Mouse (Mus musculus): ENCODE measurements at regions not wholly inside any gene's neighbourhood (a gene's known extent, or its start where the extent isn't known, plus 50 kb on each side); places are given as distances from the start of the nearest gene placed in this dataset.
A peak's percentile ranks its signal among the peaks of the same experiment; 100 is the strongest.

DNA sequence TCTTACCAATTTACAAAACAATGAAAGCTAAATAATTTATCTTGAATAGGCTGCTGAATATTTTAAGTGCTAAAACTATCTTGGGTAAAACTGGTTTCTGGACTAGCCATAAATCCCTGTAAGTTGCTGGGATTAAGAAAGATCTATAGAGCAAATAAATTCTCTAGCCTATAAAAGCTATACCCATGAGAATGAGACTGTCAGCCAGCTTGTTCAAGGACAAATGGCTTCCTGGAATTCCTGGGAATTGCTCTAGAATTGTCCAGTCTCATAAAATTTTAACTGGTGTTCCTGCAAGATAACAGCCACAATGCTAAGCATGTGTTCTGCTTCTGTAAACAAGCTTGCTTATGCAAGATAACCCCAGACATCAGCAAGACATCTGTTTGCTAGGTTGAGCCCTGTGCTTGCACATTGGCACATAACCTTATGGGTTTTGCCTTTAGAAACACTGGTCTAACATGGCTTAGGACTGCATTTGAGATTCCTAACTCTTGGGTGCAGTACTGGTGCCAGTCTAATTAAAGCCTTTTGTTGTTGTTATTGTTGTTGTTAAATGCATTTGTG, 180.2 kb upstream of the Syt10 start:
- no peak overlapping the region for H3K27ac ChIP-seq (replicated peaks)
- no peaks in the 10 kb centered on the region for H3K4me1 ChIP-seq
- no peaks in the 10 kb centered on the region for H3K27me3 ChIP-seq
- ATAC-seq (ENCODE audit: insufficient number of reproducible peaks, low FRiP score, low TSS enrichment, low read depth), result no peak
- H3K36me3 ChIP-seq, result no peaks in the 10 kb centered on the region
- no peak overlapping the region for H3K4me3 ChIP-seq (replicated peaks)
- H3K4me2 ChIP-seq (replicated peaks), result no peak overlapping the region
- H3K9ac ChIP-seq, result no peak overlapping the region
- no peaks in the 10 kb centered on the region for H3K9me3 ChIP-seq (replicated peaks)

DNA sequence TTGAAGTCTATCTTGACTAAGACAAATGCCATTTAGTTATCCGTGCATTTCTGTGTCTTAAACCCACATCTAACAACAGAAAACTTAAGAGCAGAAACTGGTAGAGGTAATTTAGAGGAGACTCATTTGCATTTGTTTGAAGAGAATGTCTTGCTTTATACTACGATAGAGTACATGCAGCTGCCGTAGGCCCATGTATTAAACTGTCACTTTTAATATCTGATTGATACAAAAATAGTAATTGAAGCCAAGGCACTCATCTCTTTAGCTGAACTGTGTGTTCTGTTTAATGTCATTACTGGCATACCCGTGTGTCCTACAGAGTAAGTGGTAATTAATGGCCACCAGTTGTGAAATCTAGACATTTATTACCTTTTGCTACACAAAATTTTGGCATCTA, 181.5 kb upstream of the Syt10 start:
- no peaks in the 10 kb centered on the region for H3K9me3 ChIP-seq (replicated peaks)
- H3K4me3 ChIP-seq (replicated peaks), result no peak overlapping the region
- no peak overlapping the region for H3K4me2 ChIP-seq (replicated peaks)
- ATAC-seq (ENCODE audit: insufficient number of reproducible peaks, low FRiP score, low TSS enrichment, low read depth), result no peak
- no peaks in the 10 kb centered on the region for H3K36me3 ChIP-seq
- H3K27me3 ChIP-seq, result no peaks in the 10 kb centered on the region
- H3K4me1 ChIP-seq, result no peaks in the 10 kb centered on the region
- H3K9ac ChIP-seq, result no peak overlapping the region
- 48% methylated on average over 4 of the region's 4 CpGs for WGBS
- H3K27ac ChIP-seq (replicated peaks), result no peak overlapping the region

DNA sequence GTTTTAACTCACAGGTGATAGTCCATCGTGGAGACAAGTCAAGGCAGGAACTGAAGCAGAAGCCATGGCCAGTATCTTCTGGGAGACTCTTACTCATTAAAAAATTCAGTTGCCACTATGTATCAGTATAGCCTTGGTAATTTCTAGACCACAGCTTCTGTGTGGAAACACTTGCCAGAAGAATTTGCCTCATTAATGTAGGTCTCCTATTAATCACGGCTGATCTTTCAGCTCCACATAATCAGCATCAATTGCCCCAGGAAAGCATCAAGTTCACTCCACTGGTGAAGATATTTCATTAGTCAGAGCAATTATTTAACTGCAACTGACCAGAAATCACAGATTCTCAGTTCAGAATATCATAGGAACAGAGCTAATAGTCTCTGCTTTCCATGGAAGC, 189.8 kb upstream of the Alg10b start:
- ATAC-seq (ENCODE audit: insufficient number of reproducible peaks, low FRiP score, low TSS enrichment, low read depth), result no peak
- no peaks in the 10 kb centered on the region for H3K27me3 ChIP-seq
- H3K4me3 ChIP-seq (replicated peaks), result no peak overlapping the region
- no peak overlapping the region for H3K4me2 ChIP-seq (replicated peaks)
- H3K9me3 ChIP-seq (replicated peaks), result no peaks in the 10 kb centered on the region
- 75% methylated on average over 2 of the region's 2 CpGs for WGBS
- no peak overlapping the region for H3K9ac ChIP-seq
- no peaks in the 10 kb centered on the region for H3K36me3 ChIP-seq
- no peak overlapping the region for H3K27ac ChIP-seq (replicated peaks)
- H3K4me1 ChIP-seq, result no peaks in the 10 kb centered on the region

DNA sequence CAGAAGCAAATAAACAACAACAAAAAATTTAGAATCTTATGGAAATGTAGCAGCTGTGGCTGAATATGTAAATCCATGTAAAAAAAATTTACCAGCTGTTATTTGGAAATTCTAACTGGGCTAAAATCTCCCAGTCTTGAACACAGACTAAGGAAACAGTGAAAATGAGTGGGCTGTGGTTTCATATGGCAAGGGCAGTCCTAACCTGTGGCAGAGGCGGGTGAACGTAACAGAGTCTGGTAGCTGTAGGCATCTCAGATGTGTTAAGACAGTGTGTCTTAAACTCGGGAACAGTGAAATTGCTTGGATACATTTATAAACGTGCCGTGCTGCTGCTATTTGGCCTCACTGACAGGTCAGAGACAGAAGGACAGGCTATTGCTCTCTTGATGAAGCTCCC, 178.4 kb upstream of the Alg10b start:
- ATAC-seq (ENCODE audit: insufficient number of reproducible peaks, low FRiP score, low TSS enrichment, low read depth), result no peak
- no peaks in the 10 kb centered on the region for H3K9me3 ChIP-seq (replicated peaks)
- H3K4me3 ChIP-seq (replicated peaks), result no peak overlapping the region
- H3K27ac ChIP-seq (replicated peaks), result no peak overlapping the region
- no peaks in the 10 kb centered on the region for H3K36me3 ChIP-seq
- H3K27me3 ChIP-seq, result no peaks in the 10 kb centered on the region
- WGBS, result 57% methylated on average over 5 of the region's 5 CpGs
- H3K4me2 ChIP-seq (replicated peaks), result no peak overlapping the region
- no peaks in the 10 kb centered on the region for H3K4me1 ChIP-seq
- H3K9ac ChIP-seq, result no peak overlapping the region

DNA sequence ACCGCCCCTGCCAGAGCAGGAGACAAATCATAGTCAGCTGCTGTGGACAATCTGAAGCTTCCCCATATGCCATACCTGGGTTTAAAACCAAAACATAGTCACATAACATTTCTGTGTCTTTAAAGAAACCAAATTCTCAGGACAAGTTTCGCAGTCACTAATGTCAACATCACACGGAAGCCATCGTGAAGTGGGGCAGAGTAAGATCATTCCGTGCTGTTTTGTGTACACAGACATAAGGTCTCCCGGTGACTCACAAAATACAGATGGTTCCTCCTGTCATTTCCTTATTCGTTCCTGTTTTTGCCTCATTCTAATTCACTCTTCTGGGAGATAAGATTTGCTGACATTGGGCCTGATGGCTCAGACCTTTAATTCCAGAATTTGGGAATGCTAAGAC, 162.1 kb upstream of the Alg10b start:
- no peak overlapping the region for H3K4me2 ChIP-seq (replicated peaks)
- H3K27me3 ChIP-seq, result no peaks in the 10 kb centered on the region
- H3K4me3 ChIP-seq (replicated peaks), result no peak overlapping the region
- no peak overlapping the region for H3K9ac ChIP-seq
- no peak for ATAC-seq (ENCODE audit: insufficient number of reproducible peaks, low FRiP score, low TSS enrichment, low read depth)
- H3K9me3 ChIP-seq (replicated peaks), result no peaks in the 10 kb centered on the region
- no peaks in the 10 kb centered on the region for H3K4me1 ChIP-seq
- 83% methylated on average over 7 of the region's 7 CpGs for WGBS
- H3K27ac ChIP-seq (replicated peaks), result no peak overlapping the region
- no peaks in the 10 kb centered on the region for H3K36me3 ChIP-seq

DNA sequence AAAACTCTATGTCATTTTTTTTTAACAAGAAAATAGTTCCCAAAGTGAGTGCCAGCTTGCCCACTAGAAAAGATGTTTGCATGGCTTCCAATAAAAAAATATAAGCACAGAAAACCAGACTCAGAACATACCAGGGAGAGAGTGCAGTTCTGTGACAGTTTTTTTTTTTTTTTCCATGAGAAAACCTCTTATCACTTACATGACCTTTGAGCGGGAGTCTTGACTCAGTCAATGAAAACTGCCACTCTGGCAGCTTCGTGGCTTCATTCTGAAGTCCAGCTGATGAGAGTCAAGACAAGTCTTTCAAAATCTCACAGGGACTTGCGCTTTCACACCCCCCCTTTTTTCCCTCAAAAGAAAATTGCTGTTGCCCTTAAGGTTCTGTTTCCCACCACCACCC, 158.3 kb upstream of the Alg10b start:
- 69% methylated on average over 3 of the region's 3 CpGs for WGBS
- Histone ChIP-seq H3K9ac (no peak overlapping the region), H3K36me3 (no peaks in the 10 kb centered on the region), H3K9me3 (replicated peaks) (no peaks in the 10 kb centered on the region), H3K27me3 (no peaks in the 10 kb centered on the region), H3K4me3 (replicated peaks) (no peak overlapping the region), H3K4me1 (no peaks in the 10 kb centered on the region), H3K4me2 (replicated peaks) (no peak overlapping the region), H3K27ac (replicated peaks) (no peak overlapping the region)
- ATAC-seq (ENCODE audit: insufficient number of reproducible peaks, low FRiP score, low TSS enrichment, low read depth), result no peak

DNA sequence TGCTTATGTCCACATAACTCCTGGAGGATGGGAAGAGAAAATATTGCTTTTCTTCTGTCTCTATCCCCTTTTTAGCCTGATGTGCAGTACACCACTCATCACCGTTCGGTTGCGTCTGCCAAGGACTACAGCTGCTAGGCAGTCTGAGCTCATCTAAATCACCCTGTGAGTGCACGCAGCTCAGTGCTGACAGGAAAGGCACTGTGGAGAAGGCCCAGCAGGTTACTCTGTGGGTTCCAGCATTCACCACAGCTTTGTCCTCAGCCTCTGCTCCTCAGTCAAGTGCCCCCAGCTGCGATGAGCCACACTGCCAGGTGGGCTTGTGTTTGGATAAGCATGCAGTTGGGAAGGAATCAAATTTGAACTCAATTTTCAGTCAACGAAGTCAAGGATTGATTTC, 152.0 kb upstream of the Alg10b start:
- Histone ChIP-seq H3K27me3 (no peaks in the 10 kb centered on the region), H3K36me3 (no peaks in the 10 kb centered on the region), H3K4me2 (replicated peaks) (no peak overlapping the region), H3K27ac (replicated peaks) (no peak overlapping the region), H3K9ac (no peak overlapping the region), H3K4me1 (no peaks in the 10 kb centered on the region), H3K9me3 (replicated peaks) (no peaks in the 10 kb centered on the region), H3K4me3 (replicated peaks) (no peak overlapping the region)
- whole genome bisulfite sequencing, result 66% methylated on average over 6 of the region's 6 CpGs
- ATAC-seq (ENCODE audit: insufficient number of reproducible peaks, low FRiP score, low TSS enrichment, low read depth), result peak; percentile 15; the same call in 1 of the 2 replicates

DNA sequence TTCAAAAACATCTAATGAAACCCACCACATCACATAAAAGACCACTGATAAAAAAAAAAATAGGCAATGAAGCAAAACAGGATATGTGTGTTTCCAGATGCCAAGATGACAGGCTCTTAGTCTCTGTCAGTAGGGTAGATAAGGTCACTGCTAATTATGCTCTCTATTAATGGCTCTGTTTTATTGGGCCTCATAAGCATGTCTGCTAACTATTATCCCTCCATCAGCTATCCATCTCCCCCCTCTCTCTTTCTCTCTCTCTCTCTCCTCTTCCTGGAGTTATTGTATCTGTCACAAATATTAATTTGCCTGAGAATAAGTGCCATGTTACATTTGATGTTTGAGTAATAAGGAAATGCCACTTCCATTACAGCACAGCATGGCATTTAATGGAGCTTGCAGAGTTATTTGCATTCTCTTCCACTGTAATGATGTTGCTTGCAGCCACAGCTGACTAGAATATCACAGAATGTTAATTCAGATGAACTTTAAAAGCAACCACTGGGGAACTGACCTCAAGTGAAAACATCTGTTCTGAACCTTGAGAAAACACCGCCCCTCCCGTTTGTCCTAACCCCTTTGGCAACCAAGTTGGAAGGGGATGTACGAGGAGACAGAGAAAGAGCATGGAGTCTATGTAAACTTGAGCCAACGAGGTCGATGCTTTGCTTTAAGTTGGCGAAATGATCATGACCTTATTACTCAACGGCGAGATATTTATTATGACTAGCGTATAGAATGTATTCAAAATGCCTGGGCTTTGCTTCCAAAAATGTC, 141.7 kb upstream of the Alg10b start:
- Histone ChIP-seq H3K4me3 (replicated peaks) (no peak overlapping the region), H3K27ac (replicated peaks) (no peak overlapping the region), H3K27me3 (no peaks in the 10 kb centered on the region), H3K36me3 (no peaks in the 10 kb centered on the region), H3K4me1 (peaks cover 4% of the 10 kb centered on the region; the same call in 1 of the 2 replicates), H3K9ac (no peak overlapping the region), H3K9me3 (replicated peaks) (no peaks in the 10 kb centered on the region), H3K4me2 (replicated peaks) (no peak overlapping the region)
- WGBS, result 33% methylated on average over 9 of the region's 9 CpGs
- no peak for ATAC-seq (ENCODE audit: insufficient number of reproducible peaks, low FRiP score, low TSS enrichment, low read depth)

DNA sequence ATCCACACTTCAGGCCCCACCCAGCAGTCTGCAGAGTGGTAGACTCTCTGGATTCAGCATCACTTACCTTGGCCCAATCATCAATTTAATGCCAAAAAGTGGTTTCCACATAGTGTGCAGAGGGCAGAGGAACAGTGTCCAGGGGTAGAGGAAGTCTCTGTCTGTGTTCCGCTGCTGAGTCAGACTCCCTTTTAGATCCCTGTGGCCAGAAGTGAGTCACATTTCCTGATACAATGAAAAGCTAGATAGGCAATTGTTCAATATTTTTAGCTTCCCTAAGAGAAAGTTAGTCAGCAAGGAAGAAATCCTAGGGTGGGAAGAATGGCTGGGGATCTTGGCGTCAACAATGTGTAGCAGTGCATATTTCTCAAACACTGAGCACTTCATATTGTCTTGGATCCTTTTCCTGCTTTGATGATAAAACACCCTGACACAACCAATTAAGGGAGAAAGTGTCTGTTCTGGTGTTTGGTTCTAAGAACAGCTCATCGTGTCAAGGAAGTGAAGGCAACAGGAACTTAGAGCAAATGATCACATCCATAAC, 114.6 kb upstream of the Alg10b start:
- Histone ChIP-seq H3K9me3 (replicated peaks) (no peaks in the 10 kb centered on the region), H3K36me3 (no peaks in the 10 kb centered on the region), H3K27ac (replicated peaks) (no peak overlapping the region), H3K27me3 (no peaks in the 10 kb centered on the region), H3K4me1 (no peaks in the 10 kb centered on the region), H3K4me2 (replicated peaks) (no peak overlapping the region), H3K9ac (no peak overlapping the region), H3K4me3 (replicated peaks) (no peak overlapping the region)
- 76% methylated on average over 3 of the region's 3 CpGs for WGBS
- no peak for ATAC-seq (ENCODE audit: insufficient number of reproducible peaks, low FRiP score, low TSS enrichment, low read depth)

DNA sequence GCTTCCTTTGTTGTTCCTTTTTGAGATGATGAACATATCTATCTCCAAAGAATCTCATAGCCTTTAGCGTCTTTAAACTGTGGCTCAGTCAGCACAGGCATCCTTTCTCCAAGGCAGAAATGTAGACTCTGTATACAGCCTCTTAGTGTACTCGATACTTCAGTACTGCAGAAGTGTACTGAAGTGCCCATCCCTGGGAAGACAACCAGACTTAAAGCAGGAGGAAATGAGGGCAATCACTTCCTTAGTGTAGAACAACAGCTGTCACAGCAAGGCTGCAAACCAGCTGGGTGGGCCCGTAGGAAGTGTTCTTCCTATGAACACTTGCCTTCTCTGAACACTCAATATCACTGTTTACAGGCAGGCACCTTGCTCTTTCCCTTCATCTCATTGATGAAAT, 110.5 kb upstream of the Alg10b start:
- no peaks in the 10 kb centered on the region for H3K9me3 ChIP-seq (replicated peaks)
- no peak overlapping the region for H3K4me2 ChIP-seq (replicated peaks)
- H3K27me3 ChIP-seq, result no peaks in the 10 kb centered on the region
- H3K9ac ChIP-seq, result no peak overlapping the region
- WGBS, result 67% methylated on average over 3 of the region's 3 CpGs
- H3K4me1 ChIP-seq, result no peaks in the 10 kb centered on the region
- H3K4me3 ChIP-seq (replicated peaks), result no peak overlapping the region
- no peak overlapping the region for H3K27ac ChIP-seq (replicated peaks)
- no peaks in the 10 kb centered on the region for H3K36me3 ChIP-seq
- no peak for ATAC-seq (ENCODE audit: insufficient number of reproducible peaks, low FRiP score, low TSS enrichment, low read depth)

DNA sequence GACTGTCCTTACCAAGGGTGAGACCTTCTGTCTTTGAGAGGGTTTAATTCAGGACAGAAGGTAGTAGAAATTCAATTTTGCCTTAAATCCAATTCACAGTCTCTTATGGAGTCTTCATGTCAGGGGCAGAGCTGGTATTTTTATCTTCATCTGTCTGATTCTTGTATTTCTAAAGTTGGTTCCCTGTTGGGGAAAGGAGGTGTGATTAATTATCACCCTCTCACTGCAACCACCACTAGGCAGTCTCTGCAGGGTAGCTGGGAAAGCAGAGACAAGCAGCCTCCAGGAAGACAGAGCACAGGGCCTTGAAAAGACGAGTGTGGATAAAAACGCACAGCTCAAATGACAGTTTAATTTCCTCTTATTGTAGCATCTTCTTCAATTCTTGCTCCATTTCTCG, 104.4 kb upstream of the Alg10b start:
- Histone ChIP-seq H3K4me3 (replicated peaks) (no peak overlapping the region), H3K36me3 (no peaks in the 10 kb centered on the region), H3K4me1 (no peaks in the 10 kb centered on the region), H3K9ac (no peak overlapping the region), H3K4me2 (replicated peaks) (no peak overlapping the region), H3K27ac (replicated peaks) (no peak overlapping the region), H3K27me3 (no peaks in the 10 kb centered on the region), H3K9me3 (replicated peaks) (no peaks in the 10 kb centered on the region)
- 64% methylated on average over 3 of the region's 3 CpGs for WGBS
- ATAC-seq (ENCODE audit: insufficient number of reproducible peaks, low FRiP score, low TSS enrichment, low read depth), result no peak

DNA sequence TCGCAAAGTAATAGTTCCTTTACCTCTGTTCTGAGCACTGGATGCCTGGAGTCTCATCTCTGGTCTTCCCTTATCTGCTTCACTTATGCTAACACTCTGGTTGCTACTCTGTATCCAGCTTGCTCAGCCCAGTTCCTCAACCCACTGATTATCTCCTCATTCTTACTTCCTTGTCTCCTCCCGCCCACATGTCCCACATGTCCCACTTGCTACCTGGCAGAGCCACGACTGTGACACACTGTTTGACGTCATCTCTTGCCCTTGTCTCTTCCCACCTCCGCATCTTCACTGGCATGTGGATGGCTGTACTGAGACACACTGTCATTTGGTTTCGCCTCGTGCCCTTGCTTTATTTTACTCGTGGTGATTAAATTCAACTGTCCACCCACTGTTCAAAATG, 100.1 kb upstream of the Alg10b start:
- no peak overlapping the region for H3K4me2 ChIP-seq (replicated peaks)
- no peaks in the 10 kb centered on the region for H3K4me1 ChIP-seq
- ATAC-seq (ENCODE audit: insufficient number of reproducible peaks, low FRiP score, low TSS enrichment, low read depth), result no peak
- H3K4me3 ChIP-seq (replicated peaks), result no peak overlapping the region
- WGBS, result 87% methylated on average over 8 of the region's 8 CpGs
- H3K27me3 ChIP-seq, result no peaks in the 10 kb centered on the region
- H3K27ac ChIP-seq (replicated peaks), result no peak overlapping the region
- H3K9me3 ChIP-seq (replicated peaks), result no peaks in the 10 kb centered on the region
- no peaks in the 10 kb centered on the region for H3K36me3 ChIP-seq
- H3K9ac ChIP-seq, result no peak overlapping the region

All from embryonic facial prominence, embryonic 15.5 days (tissue).